Mouse (Mus musculus) midbrain, embryonic 15.5 days (tissue): Measurements from ENCODE around the gene Prelp. TPM values are rescaled to one million over a fixed set of nuclear protein-coding genes. Genes with fewer than 3 reads are reported as not detected.

ENCODE experiments used
- ATAC-seq: fragments of 200-750 bp; cut with Nextera tagmentation; replicated peaks from 2 replicates; pipeline ENCODE4 v1.8.0; 2017; ENCODE audit warnings: moderate TSS enrichment
- H3K27ac ChIP-seq: fragments of 300-500 bp; sonication (generic); 2 replicates; pipeline ENCODE4 v1.5.1; 2015; ENCODE audit warnings: mild to moderate bottlenecking, inconsistent platforms
- H3K27me3 ChIP-seq: fragments of 300-500 bp; sonication (generic); replicated peaks from 2 replicates; pipeline ENCODE4 v1.6.1; 2015; ENCODE audit warnings: inconsistent platforms
- H3K36me3 ChIP-seq: fragments of 300-500 bp; sonication (generic); replicated peaks from 2 replicates; pipeline ENCODE4 v1.6.1; 2015; ENCODE audit warnings: inconsistent platforms
- H3K4me1 ChIP-seq: fragments of 300-500 bp; sonication (generic); 2 replicates; pipeline ENCODE4 v1.6.1; 2015; ENCODE audit warnings: inconsistent platforms
- H3K4me2 ChIP-seq: fragments of 300-500 bp; sonication (generic); 2 replicates; pipeline ENCODE4 v1.6.1; 2015; ENCODE audit warnings: inconsistent platforms, mild to moderate bottlenecking, moderate library complexity
- H3K4me3 ChIP-seq: fragments of 300-500 bp; sonication (generic); 2 replicates; pipeline ENCODE4 v1.5.1; 2015; ENCODE audit warnings: mild to moderate bottlenecking, inconsistent platforms
- H3K9ac ChIP-seq: fragments of 300-500 bp; sonication (generic); 2 replicates; pipeline ENCODE4 v1.6.1; 2015; ENCODE audit warnings: mild to moderate bottlenecking, inconsistent platforms
- H3K9me3 ChIP-seq: fragments of 300-500 bp; sonication (generic); 2 replicates; pipeline ENCODE4 v1.6.1; 2016; ENCODE audit warnings: inconsistent platforms
- WGBS: fragments of 180-500 bp; shearing (Covaris S2); methylation state at CpG from one replicate; pipeline ENCODE4 v1.1.7; 2015; ENCODE audit warnings: mixed read lengths; 5-methylcytosine and 5-hydroxymethylcytosine counted together
- polyA plus RNA-seq: library from polyadenylated mRNA; unstranded; fragments of >200 nt; fragmentation: Nextera tagmentation; extraction: Ambion mirVana; gene quantifications from 2 replicates; pipeline ENCODE4 v1.2.1, GENCODE M21; 2015

Prelp gene
- polyA plus RNA-seq, 1 experiment from 2014 or later = 8.4 TPM

DNA sequence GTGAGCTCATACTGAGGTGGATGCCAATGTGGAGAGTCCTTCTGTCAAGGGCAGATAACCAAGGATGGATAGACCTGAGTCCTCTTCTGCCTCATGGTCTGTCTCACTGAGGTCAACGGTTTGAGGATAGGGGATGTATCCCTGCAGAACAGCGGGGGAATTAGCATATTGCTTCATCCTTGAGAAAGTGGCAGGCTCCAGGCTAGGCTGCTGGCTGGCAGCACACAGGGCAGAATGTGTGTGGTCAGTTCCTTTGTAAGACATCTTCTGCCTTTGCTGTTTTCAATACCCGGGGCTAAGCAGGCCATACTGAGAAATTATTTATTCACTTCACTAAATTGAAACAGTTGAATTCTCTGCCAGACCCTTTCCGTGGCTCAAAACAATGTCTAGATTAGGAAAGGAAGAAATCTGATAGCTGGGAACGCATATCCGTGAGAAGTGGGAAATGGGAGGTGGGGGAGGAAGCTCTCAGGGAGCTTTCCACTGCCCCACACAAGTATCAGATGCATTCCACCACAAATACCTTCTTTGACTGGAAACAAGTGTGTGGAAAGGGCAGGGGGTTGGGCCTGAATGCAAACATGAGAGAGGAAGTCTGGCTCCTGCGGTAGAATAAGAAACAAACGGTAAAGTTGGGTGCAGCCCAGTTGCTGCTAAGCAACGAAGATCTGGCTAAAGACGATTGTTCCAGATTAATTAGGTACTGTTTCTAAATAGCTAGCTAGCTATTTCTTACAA is 57.8 kb downstream of the Prelp start:
- H3K4me1 ChIP-seq = peaks cover 13% of the 10 kb centered on the region
- no peaks in the 10 kb centered on the region for H3K27me3 ChIP-seq
- H3K36me3 ChIP-seq = no peaks in the 10 kb centered on the region
- no peak overlapping the region for H3K4me3 ChIP-seq
- peak; percentile 48 for ATAC-seq
- H3K27ac ChIP-seq = peak overlapping the region; percentile 27
- H3K4me2 ChIP-seq = no peak overlapping the region
- H3K9ac ChIP-seq = no peak overlapping the region
- 28% methylated on average over 10 of the region's 10 CpGs for WGBS
- H3K9me3 ChIP-seq = no peaks in the 10 kb centered on the region

DNA sequence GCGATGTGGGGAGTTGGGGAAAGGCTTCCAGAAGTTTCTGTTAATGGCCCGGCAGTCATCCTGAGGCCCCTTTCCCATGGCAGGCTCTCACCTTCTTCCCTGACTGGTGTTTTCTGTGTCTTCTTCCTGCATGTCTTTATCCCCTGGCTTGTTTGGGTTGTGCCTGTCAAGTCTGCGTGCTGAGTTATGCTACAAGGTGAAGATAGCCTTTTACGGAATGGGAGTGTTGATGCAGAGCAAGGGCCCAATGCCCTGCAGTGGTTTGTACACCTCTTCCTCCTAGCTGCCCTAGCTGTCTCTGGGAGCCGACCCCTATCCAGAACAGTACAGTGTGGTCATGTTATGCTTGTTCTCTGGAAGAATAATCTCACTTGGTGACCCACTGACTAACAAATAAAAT is 60.2 kb downstream of the Prelp start:
- no peak overlapping the region for H3K4me2 ChIP-seq
- no peaks in the 10 kb centered on the region for H3K9me3 ChIP-seq
- 80% methylated on average over 5 of the region's 5 CpGs for WGBS
- ATAC-seq = no peak
- H3K9ac ChIP-seq = no peak overlapping the region
- peaks cover 14% of the 10 kb centered on the region for H3K4me1 ChIP-seq
- no peaks in the 10 kb centered on the region for H3K27me3 ChIP-seq
- H3K27ac ChIP-seq = no peak overlapping the region
- no peaks in the 10 kb centered on the region for H3K36me3 ChIP-seq
- H3K4me3 ChIP-seq = no peak overlapping the region

Other genes with a start within 250 kb of the Prelp start
- gene Lax1, start 231.3 kb downstream of the Prelp start, polyA plus RNA-seq = 0.09 and 0.14 TPM in 2 replicates
- gene Atp2b4, start 120.4 kb downstream of the Prelp start, polyA plus RNA-seq = 11.3 and 11.6 TPM in 2 replicates
- 2.8 and 3.7 TPM in 2 replicates for gene Optc, start 13.4 kb downstream of the Prelp start, polyA plus RNA-seq
- gene Fmod, start 115.8 kb upstream of the Prelp start, polyA plus RNA-seq = 15.2 and 21.1 TPM in 2 replicates
- gene Btg2, start 157.7 kb upstream of the Prelp start, polyA plus RNA-seq = 37.2 and 42.2 TPM in 2 replicates
- 0.09 and 0.10 TPM in 2 replicates for gene Chit1, start 189.8 kb upstream of the Prelp start, polyA plus RNA-seq